Mouse (Mus musculus) bone marrow macrophage, adult 2 months (primary cell): ENCODE results near the gene 1110051M20Rik.

ENCODE experiments used
- CTCF ChIP-seq: IDR thresholded peaks from 2 replicates; pipeline ENCODE4 v1.5.1; 2012; ENCODE audit warnings: low read depth, mild to moderate bottlenecking, low read length, moderate library complexity
- POLR2A ChIP-seq: IDR thresholded peaks from 2 replicates; pipeline ENCODE4 v1.6.1; 2012; ENCODE audit warnings: mild to moderate bottlenecking, low read depth, low read length, borderline replicate concordance

GRCm38 (mm10) chr2:91283972-91284371 lies 160.5 kb downstream of the 1110051M20Rik start:
- TF ChIP-seq CTCF, result no peak
- TF ChIP-seq POLR2A, result no peak
